Mouse (Mus musculus) cerebellum, postnatal 4 days (tissue): ENCODE data around the gene Col25a1.

ENCODE experiments used
- DNase-seq, 2 experiments: peaks; one replicate each; pipeline ENCODE4 v3.0.0; 2022; ENCODE audit warnings: low spot score in 2 of 2, mixed read lengths in 1 of 2

The Col25a1 gene

DNA sequence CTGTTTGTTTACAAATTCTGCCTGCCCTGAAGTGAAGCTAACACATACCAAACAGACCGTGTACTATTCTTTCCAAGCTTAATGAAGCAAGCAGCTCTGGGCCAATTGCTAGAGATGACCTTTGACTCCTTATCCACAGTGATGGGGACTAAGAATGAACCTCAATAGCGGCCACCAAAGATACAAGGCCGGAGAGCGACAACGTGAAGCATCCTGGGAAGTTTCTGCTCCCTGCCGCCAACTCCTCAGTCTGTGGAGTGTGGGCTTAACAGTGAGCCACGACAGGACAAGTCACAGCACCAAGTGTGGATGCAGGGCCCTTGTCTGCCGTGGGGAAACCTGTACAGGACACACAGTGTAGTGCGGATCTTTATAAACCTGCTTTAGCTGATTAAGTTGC is 247.3 kb downstream of the Col25a1 start:
- no peak for DNase-seq

DNA sequence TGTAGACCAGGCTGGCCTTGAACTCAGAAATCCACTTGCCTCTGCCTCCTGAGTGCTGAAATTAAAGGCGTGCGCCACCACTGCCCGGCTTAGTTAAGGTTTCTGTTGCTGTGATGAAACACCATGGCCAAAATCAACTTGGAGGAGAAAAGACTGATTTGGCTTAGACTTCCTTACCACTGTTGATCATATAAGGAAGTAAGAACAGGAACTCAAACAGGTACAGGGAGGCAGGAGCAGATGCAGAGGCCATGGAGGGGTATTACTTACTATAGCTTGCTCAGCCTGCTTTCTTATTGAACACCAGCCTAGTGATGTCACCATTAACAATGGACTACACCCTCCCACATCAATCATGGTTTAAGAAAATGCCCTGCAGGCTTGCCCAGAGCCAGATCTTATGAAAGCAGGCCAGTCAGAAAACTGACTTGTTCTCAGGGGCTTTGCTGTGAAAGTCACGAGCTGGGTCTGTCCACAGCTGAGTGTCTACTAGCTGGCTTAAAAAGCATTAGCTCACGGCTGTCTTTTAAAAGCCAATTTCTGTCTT is 249.1 kb downstream of the Col25a1 start:
- no peak for DNase-seq

DNA sequence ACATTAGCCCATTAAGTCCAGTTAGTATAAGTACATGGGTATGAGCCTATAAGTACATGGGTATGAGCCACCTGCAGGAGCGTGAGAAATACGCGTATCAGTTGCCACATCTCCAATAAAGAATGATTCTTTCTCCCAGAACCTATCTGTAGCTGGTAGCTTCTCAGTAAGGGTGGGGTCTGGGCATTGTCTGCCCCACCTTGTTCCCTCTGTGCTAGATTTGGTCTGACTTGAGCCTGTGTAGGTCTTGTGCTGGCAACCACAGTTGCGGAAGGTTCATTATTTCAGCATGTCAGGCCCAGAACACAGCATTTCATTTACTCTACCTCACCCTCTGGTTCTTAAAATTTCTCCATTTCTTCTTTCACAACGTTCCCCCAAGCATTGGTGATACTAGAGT is 250.4 kb downstream of the Col25a1 start:
- no peak for DNase-seq

DNA sequence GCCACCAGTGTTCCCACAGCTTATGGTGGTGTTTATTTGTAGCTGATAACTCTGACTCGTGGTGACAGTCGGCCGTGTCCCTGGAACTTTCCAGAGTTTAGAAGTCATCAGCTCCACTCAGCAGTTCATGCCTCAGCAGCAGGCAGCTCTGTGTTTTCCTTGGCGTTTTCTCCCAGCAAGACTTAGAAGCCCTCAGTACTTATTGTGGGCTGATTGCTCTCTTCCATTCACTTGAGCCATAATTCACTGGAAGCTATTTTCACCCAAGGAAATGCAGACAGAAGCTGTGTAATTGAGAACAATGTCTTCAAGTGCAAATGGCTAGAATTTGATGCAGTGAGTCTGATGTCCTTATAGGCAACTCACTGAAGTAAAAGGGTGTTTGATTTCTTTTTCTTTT is 254.6 kb downstream of the Col25a1 start:
- no peak for DNase-seq

DNA sequence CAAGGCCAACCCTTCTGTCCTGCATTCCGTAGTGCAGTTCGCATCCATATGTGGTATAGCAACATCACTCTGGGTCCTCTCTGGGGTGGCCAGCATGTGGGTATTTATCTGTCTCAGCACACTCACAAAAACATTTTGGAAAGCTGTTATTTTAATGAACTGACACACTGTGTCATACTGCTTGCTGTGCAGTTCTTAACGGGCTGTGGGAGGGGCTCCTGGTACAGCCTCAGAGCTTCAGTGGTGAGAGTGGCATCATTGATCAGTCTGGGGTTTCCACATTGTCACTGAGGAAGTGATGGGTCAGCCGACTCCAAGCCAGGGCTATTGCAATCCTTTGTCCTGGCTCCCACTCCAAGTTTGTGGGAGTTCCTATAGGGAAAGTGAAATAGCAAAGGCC is 255.9 kb downstream of the Col25a1 start:
- DNase-seq: no peak

DNA sequence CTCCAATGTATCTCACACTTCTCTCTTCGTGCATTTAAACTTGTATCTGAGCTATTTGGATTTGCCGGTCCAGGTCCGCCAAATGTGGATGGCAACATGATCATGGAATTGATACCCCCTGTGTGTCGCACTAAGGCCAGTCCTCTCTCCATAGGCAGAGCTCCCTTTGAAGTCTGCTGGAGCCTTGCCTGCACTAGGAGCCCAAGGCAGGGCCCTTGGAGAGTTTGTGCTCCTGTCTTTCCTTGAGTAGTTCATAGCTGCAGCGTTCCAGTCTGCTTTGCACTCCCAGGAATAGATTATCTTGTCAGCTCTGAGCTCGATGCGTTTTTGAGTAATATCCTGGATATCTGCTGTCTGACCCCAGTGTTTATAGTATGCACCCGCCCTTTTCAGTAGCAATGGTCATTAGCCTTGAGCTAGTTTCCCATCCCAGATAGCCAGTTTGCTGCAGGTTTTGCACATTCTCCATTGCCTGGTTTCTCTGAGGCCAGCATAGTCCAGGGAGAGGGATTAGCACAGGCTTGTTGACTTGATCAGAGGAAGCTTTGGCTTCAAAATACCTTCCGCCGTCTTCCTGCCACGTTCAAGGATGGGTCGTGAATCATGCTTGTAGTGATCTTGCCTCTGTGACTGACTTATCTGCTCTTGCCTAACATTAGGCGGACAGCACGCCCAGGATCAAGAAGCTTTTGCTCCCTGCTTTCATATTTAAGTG is 258.1 kb downstream of the Col25a1 start:
- no peak for DNase-seq

DNA sequence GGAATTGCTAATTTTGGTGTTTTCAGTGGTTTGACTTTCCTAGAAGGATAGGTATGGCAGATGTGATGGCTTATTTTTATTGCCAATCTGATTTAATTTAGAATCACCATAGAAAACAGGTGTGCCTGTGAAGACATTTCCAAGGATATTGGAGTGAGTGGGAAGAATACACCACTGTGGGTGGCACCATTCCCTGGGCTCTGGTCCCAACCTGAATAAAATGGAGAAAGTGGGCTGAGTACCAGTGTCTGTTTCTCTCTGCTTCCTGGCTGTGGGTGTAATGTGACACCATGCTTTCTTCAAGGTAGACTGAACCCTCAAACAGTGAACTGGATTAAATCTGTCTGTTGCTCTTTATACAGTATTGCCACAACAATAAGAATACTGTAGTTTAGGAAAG is 265.3 kb downstream of the Col25a1 start:
- DNase-seq: no peak

DNA sequence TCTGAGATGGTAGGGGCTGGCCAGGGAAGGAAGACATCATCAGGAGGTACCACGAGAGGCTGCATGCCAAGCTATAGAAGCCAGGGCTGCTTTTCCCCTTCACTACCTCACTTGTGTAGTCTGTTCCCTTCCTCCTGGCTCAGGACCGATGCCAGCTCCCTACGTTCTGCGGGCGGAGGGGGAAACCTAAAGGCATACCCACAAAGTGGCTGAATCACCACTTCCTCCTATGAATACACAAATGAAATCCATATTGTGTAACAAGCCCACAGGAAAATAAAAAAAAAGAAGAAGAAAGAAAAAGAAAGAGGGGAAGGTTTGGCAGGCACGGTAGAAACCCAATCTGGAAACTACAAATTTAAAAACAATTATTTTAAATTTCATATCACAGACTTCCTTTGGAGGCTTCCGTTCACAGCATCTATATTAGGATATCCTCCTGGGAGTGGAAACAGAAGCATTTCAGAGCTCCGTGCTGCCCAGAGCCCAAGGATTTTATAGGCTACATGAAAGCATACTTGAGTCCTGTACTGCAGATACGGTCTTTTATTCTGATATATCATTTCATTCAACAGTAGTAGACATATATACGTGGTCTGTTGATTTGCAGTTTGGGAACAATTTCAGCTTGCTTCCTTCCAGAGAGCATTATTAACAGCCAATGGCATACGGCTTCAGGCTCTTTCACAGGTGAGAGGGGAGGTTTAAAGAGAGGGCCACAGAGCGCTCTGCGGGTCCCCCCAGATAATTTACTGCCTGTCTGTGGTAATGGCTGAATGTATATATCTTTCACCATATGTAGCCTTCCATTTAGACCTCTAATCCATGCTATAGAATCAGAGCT is 269.6 kb downstream of the Col25a1 start:
- DNase-seq: no peak

DNA sequence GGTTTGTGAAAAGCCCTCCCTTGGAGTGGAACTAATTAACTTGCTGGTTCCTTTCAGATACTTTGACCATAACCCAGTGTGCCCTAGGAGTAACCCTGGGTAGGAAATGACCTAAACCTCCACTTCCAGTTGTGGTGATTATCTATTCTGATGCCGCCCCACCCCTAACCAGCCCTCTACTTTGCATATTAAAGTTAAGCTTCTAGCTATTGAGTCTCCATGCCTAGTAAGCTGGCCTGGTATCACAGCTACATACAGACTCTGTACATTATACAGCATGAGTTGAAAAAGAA is 270.2 kb downstream of the Col25a1 start:
- no peak for DNase-seq

DNA sequence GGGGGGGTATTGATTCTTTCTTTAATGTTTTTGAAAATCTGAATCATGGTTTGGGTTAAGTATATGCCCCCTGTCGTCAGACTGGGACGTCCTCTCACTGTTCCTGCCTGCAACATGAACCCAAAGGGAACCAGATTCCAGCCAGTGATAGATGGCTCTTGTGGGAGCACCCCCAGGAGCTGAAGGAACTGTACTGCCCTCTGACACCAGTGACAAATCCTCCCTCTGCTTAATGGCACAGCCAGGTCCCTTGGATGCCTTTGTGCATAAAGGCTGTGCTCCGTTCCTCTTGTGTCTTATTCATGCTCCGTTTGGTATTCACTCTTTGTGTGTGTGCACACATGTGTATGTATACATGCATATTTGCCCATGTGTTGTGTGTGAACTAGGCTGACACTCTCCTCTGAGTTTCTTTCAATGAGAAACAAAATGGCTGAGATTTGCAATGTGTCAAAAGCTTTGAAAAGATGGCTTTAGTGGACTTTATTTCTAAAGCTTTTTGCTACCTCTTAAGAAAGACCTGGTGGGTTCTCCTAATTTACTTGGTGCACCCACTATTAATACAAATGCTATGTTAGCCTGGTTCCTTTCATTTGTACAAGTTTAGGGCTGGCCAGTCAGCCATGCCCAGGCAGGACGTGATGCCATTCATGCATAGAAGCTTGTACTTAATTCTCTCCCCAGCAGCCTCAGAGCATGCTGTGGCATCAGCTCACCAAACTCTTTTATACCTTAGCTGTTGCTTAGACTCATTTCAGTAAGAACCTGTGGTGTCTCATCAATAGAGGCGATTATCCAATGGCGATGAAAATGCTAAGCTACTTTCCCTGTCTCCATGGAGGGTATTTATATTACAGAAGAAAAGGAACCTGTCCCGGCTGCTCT is 273.5 kb downstream of the Col25a1 start:
- no peak for DNase-seq

DNA sequence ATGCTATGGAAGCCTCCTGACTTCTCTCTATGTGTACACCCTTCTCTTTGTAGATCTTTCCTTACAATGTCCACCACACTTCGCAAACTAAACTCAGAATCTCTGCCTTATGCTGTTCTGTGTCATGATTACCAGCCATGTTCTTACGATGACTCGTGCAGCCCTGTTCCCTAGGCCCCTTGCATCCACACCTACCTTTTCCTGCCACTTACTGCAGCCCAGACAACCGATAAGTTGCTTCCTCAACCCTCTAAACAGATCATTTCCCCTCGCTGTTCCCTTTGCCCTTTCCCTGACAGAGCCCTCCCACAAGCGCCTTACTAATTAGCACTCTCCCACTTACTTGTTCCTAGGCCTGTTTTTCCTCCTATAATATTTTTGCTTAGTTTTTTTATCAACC is 275.9 kb downstream of the Col25a1 start:
- DNase-seq: no peak

DNA sequence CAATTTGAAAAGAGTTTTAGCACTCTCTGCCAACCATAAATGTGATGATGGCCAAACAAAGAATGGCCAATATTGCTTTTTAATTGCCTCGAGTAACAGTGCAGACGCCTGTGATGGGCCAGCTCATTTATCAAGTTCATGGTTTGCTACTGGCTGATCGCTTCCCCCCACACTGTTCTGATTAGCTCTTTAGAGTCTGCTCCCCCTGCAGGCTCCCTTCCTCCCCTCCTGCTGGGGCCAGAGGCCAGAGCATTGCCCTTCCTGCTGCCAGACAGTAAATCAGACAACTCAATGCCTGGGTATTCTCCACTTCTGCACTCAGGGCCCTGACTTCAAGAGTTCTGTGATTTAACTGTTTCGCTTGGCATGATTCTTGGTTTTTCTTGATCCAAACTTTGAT is 281.9 kb downstream of the Col25a1 start:
- no peak for DNase-seq

DNA sequence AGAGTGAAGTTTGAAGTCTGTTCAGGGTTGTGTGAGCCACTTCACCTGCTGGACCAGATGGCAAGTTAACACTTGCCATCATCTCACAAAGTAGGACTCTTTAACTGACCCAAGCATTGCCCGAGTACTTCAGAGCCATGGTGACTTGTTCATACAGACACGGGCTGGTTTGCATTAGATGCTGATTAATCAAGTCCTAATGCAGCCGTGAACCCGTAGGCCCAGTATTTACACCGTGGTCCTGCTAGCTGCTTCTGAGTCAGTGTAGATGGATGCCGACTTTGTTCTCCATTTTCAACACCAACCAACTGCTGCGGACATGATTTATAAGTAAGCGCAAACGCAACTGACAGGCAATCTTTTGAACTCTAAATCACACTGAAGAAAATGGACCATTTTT is 287.6 kb downstream of the Col25a1 start:
- no peak for DNase-seq

DNA sequence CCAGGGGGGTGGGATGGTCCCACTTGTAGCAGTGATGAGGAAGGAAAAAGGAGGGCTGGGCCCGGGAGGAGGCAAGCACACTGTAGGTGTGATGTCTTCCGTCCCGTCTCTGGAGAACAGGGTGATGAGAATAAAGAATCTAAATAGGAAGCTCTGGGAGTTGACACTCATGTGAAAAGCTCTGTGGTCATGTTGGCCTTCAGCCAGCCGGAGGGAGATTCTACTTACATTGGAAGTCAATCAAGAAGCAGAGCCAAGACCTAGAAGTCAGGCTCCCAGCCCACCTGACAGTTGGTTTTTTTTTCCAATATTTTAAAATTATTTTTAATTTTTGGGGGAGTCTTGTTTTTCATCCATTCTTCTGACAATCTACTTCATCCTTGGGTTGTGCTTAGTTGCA is 297.5 kb downstream of the Col25a1 start:
- no peak for DNase-seq

DNA sequence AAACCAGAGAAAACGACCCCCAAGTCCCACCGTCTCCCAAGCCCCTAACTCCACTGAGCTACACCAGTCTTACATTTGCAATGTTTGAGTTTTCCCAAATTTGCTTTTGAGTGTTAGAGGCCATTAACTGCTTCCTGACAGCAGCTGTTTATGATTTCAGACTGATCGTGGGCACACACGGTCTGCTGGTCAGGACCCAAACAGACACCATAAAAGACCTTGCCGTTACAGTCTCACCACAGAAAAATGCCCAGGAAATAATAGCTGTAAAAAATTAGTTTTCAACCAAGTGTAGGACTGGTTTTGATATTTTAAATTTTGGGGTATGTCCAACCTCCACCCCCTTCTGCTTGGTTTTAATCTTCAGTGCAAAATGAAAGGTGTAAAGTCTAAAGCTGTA is 298.8 kb downstream of the Col25a1 start:
- no peak for DNase-seq

DNA sequence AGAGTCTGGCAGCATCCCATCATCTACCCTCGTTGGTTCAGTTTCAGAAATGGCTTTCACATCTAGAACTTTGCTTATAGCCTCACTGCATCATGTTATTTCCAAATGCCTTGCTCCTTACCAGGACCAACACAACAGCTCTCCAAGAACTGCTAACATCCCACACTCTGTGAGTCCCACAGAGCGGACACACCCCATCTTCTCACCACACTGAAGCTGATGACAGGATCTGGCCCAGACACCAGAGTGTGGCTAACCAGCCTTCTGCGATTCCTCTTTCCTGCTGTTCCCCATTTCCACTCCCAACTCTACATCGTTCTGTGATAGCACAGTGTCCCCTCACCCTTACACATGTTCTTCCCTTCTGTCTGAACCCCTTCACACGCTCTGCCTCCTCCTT is 301.5 kb downstream of the Col25a1 start:
- no peak for DNase-seq

DNA sequence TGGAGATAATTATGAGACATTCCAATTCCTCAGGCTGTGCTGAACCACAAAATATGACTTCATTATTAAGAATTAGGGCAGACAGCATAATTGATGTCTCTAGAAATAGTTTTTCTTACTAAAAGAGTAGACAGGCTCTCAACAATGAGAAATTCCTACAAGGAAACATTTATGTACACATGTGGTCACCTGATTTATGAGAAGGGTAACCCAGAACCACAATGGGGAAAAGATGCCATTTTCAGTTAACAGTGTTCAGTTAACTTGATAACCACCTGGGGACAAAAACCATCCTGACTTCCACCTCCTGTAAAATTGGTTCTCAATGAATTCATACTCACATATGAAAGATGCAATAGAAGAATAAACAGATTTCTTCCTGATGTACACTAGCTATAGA is 305.7 kb downstream of the Col25a1 start:
- no peak for DNase-seq

DNA sequence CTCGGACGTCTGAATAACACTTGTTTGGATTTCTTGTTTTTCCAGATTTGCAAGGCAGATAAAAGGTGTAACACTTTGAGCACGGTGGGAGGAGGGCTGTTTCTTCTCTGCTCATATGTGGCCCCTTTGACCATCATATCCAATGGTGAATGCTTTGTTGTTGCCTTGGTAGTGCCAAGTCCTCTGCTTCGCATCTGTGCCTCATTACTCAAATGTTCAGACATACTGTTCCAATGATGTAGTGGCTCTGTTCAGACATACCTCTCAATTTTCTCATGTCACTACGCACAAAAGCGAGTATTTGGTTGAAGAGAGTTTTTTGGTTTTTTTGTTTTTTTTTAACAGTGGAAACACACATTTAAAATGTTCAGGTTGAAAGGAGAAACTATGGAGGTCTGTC is 308.5 kb downstream of the Col25a1 start:
- DNase-seq: no peak

DNA sequence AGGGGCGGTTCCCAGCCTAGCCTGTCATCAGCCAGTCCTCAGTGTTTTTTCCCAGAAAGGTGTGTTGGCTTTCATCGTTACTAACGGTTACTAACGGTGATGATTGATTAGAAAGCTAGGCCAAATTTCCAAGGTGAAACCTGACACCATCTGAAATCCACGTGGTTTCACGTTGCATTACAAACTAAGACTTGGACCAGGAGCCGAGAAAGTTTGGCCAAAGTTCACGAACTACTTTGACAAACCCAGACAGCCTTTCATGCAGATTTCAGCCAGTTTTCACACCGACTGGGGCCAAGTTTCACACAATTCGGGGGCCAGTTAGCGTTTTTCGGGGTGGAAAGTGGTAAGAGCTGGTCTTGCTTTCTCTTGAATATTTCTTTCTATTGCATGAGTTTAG is 309.4 kb downstream of the Col25a1 start:
- DNase-seq: no peak

DNA sequence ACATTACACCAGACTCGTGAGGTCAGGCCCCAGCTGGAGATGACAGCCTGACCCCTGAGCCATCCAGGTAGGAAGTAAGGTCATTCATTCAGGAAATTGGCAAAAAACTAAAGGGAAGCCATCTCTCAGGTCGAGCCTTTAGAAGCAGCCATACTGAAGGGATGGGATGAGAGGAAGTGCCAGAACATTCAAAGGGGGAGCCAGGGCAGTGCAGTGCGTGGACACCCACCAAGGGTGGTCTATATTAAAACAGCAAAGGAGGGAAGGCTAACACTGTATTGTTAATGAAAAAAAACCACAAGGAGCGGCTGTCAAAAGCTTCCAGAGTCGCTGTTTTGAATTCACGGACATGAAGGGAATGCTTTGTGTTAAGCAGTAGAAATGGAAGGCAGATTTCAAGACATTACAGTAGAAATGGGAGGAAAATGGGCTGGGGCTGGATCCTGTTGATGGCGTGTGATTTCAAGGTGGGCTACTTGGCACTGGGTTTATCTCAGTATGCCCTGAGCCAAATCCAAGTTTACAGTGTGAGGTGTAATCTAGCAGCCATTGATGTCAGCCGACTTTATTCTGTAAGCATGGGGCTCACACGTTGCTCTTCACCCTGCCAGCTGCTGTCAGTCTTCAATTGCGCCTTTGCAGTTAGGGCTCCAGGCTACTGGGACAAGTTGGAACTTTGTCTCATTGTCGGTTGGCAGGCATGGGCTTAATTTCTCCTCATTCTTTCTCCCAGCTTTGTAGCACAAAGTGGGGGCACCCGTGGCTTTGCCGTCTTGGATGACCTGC is 312.7 kb downstream of the Col25a1 start:
- no peak for DNase-seq

DNA sequence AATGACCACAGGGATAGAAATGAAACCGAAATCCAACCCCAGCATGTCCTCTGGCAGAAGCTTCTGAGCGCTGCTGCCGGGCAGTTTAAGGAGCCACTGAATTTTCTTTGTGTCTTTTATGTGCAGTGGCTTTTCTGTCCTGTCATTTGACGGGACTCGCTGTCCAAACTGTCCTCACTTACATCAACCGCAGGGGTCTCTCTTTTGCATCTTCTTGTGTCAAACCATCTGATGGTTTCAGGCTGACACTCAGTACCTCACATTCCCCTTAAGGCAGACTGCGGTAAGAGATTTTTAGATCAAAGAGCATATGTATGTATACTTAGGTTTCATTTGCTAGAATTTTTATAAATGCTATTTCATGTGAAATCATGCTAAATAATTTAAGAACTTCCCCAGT is 318.6 kb downstream of the Col25a1 start:
- DNase-seq: no peak

DNA sequence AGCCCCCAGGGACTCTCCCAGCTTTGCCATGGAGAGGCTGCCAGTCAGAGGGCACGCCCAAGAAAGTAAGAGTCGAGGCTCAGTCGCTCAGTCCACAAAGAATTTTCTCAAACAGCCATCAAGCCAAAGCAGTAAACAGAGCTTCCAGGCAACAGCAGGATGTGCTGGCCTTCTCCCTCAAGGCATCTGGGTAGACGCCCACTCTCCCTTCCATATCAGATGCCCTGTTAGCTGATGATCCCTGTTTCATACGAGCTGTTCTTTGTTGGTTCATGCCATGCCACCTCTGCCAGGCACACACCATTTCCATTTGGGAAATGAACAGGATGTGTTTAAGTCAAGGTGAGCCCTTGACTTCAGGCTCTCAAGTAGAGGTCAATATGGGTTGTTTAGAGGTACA is 334.1 kb downstream of the Col25a1 start:
- no peak for DNase-seq
